Mouse (Mus musculus): ENCODE measurements around the gene Clybl. TPM values are rescaled to one million over a fixed set of nuclear protein-coding genes. Genes with fewer than 3 reads are reported as not detected.

The Clybl gene
- 13.6 and 15.9 TPM in 2 replicates for polyA plus RNA-seq (2015; fragmentation: Nextera tagmentation; extraction: Ambion mirVana)

DNA sequence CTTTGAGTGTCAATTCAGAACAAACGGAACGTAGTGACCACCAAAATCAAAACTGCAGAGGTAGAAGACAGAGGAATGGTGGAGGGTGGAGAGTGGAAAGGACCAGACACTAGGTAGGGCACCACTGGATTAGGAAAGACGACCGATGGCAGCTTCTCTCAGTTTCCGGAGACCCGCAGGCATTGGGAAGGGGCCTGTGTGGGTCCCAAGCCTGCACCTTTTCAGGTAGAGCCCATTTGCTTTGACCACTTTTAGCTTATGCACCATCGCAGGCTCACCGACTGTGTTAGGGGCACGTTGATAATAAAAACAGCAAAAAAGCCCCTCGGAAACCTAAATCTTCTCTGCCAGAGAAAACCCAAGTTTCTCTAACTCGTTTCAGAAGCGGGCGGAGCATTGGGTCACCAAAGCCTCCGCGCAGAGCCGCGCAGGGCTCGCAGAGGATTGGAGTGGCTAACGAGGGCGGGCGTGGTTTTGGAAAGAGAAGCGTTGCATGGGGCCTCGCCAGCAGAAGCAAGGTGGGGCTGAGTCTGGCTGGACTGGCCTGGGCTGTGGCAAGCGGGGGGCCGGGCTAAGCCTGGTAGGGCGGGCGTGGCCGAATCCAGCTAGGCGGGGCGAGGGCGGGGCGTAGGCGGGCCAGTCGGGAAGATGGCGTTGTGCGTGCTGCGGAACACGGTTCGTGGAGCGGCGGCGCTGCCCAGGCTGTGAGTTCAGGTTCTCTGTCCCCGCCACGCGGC is at the start of gene Clybl:
Gene Clybl, plus strand, starts transcription at position 627 of the 737 bp plus-strand sequence.
- Histone ChIP-seq H3K36me3 (no peaks in the 10 kb centered on the region), H3K4me2 (replicated peaks) (peak within 1 kb of the TSS; percentile 73), H3K9me3 (peaks cover 3% of the 10 kb centered on the region; the same call in 1 of the 2 replicates), H3K4me1 (peaks cover 5% of the 10 kb centered on the region; the same call in 1 of the 2 replicates), H3K9ac (peak within 1 kb of the TSS; percentile 73), H3K27ac (no peak within 1 kb of the TSS), H3K4me3 (peak within 1 kb of the TSS; percentile 72), H3K27me3 (peaks cover 45% of the 10 kb centered on the region)
- 3% methylated on average over 45 of the region's 45 CpGs for WGBS
- peak; percentile 98 for ATAC-seq (ENCODE audit: low FRiP score, low read depth)

DNA sequence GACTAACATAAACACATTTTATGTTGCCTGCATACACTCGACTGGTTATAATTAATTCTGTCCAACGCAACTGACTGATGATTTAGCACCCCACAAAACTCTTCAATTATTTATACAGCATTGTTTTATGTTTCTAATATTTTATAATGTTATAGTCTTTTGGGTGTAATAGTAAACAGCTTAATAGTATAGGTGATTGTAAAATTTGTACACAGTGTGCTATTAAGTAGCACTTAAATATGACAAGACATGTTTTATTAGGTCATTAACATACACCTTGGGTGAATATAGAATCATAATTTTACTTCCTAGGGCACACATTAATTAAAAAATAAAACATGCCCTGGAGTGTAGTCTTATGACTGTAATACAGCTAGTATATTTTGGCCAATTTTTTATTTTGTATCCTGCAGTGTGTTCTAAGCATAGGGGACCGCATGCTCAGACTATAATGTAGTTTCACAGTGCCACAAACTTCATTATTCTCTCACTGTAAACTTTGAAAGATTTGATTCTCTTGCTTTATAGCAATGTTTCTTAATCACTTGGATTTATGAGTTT is 45.1 kb upstream of the Clybl start:
- no peak overlapping the region for H3K4me2 ChIP-seq (replicated peaks)
- 65% methylated on average over 3 of the region's 3 CpGs for WGBS
- H3K4me3 ChIP-seq = no peak overlapping the region

DNA sequence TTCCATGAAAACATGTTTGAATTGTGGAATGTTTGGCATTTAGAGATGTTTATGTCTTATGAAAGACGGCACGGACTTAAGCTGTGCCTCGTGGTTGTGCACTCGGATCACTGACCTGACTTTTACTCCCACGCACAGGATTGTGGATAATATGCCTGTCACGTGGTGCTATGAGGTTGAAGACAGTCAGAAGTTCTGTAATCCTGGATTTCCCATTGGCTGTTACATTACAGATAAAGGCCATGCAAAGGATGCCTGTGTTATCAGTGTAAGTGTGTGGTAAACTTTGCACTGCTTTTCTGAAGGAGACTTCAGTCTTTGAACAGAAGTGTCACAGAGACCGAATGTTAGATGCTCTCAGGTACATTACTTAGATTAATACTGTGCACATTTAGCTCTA is 44.3 kb upstream of the Clybl start:
- no peak for ATAC-seq (ENCODE audit: low FRiP score, low read depth)
- Histone ChIP-seq H3K36me3 (peaks cover 51% of the 10 kb centered on the region), H3K4me3 (no peak overlapping the region), H3K27ac (no peak overlapping the region), H3K27me3 (no peaks in the 10 kb centered on the region), H3K9me3 (no peaks in the 10 kb centered on the region), H3K9ac (no peak overlapping the region), H3K4me2 (replicated peaks) (no peak overlapping the region), H3K4me1 (no peaks in the 10 kb centered on the region)
- 94% methylated on average over 7 of the region's 7 CpGs for whole genome bisulfite sequencing

More for the DNA sequence above, 45.1 kb upstream of the Clybl start:
- no peak overlapping the region for H3K9ac ChIP-seq
- H3K27ac ChIP-seq = no peak overlapping the region
- H3K9me3 ChIP-seq = no peaks in the 10 kb centered on the region
- H3K4me1 ChIP-seq = no peaks in the 10 kb centered on the region
- no peaks in the 10 kb centered on the region for H3K27me3 ChIP-seq
- peaks cover 46% of the 10 kb centered on the region for H3K36me3 ChIP-seq
- ATAC-seq (ENCODE audit: low FRiP score, low read depth) = no peak

GRCm38 (mm10) chr14:122140126-122140525 is 41.4 kb upstream of the Clybl start:
- no peak for ATAC-seq (ENCODE audit: low FRiP score, low read depth)
- Histone ChIP-seq H3K27ac (no peak overlapping the region), H3K9ac (no peak overlapping the region), H3K9me3 (no peaks in the 10 kb centered on the region), H3K4me2 (replicated peaks) (no peak overlapping the region), H3K4me3 (no peak overlapping the region), H3K4me1 (no peaks in the 10 kb centered on the region), H3K36me3 (peaks cover 73% of the 10 kb centered on the region), H3K27me3 (no peaks in the 10 kb centered on the region)
- 79% methylated on average over 1 of the region's 1 CpGs for WGBS

GRCm38 (mm10) chr14:122143585-122144269 is 37.8 kb upstream of the Clybl start:
- H3K9ac ChIP-seq = no peak overlapping the region
- peaks cover 91% of the 10 kb centered on the region for H3K36me3 ChIP-seq
- ATAC-seq (ENCODE audit: low FRiP score, low read depth) = no peak
- H3K27me3 ChIP-seq = no peaks in the 10 kb centered on the region
- no peaks in the 10 kb centered on the region for H3K9me3 ChIP-seq
- H3K4me3 ChIP-seq = no peak overlapping the region
- no peak overlapping the region for H3K27ac ChIP-seq
- no peak overlapping the region for H3K4me2 ChIP-seq (replicated peaks)
- WGBS = 89% methylated on average over 4 of the region's 4 CpGs
- no peaks in the 10 kb centered on the region for H3K4me1 ChIP-seq

- no peak overlapping the region for H3K4me2 ChIP-seq (replicated peaks)
- no peak overlapping the region for H3K4me3 ChIP-seq
- peaks cover 94% of the 10 kb centered on the region for H3K36me3 ChIP-seq
- 73% methylated on average over 1 of the region's 1 CpGs for WGBS
- no peaks in the 10 kb centered on the region for H3K9me3 ChIP-seq
- H3K27me3 ChIP-seq = no peaks in the 10 kb centered on the region
- no peak overlapping the region for H3K27ac ChIP-seq
- H3K9ac ChIP-seq = no peak overlapping the region
- no peaks in the 10 kb centered on the region for H3K4me1 ChIP-seq
- ATAC-seq (ENCODE audit: low FRiP score, low read depth) = no peak
Observed at GRCm38 (mm10) chr14:122145374-122145773, 36.1 kb upstream of the Clybl start.

- Histone ChIP-seq H3K9me3 (no peaks in the 10 kb centered on the region), H3K36me3 (peaks cover 81% of the 10 kb centered on the region), H3K4me3 (no peak overlapping the region), H3K4me1 (no peaks in the 10 kb centered on the region), H3K4me2 (replicated peaks) (no peak overlapping the region), H3K9ac (no peak overlapping the region), H3K27ac (no peak overlapping the region), H3K27me3 (no peaks in the 10 kb centered on the region)
- no peak for ATAC-seq (ENCODE audit: low FRiP score, low read depth)
- 87% methylated on average over 5 of the region's 5 CpGs for WGBS
Observed at GRCm38 (mm10) chr14:122150616-122151015, 30.9 kb upstream of the Clybl start.

- Histone ChIP-seq H3K36me3 (peaks cover 62% of the 10 kb centered on the region), H3K4me2 (replicated peaks) (no peak overlapping the region), H3K4me1 (no peaks in the 10 kb centered on the region), H3K9me3 (no peaks in the 10 kb centered on the region), H3K9ac (no peak overlapping the region), H3K27ac (no peak overlapping the region), H3K4me3 (no peak overlapping the region), H3K27me3 (no peaks in the 10 kb centered on the region)
- WGBS = 88% methylated on average over 7 of the region's 7 CpGs
- no peak; the same call in 1 of the 2 replicates for ATAC-seq (ENCODE audit: low FRiP score, low read depth)
Observed at GRCm38 (mm10) chr14:122157738-122158137, 23.8 kb upstream of the Clybl start.

GRCm38 (mm10) chr14:122160916-122161315 is 20.6 kb upstream of the Clybl start:
- no peak overlapping the region for H3K27ac ChIP-seq
- H3K27me3 ChIP-seq = no peaks in the 10 kb centered on the region
- no peak for ATAC-seq (ENCODE audit: low FRiP score, low read depth)
- H3K4me1 ChIP-seq = no peaks in the 10 kb centered on the region
- H3K9me3 ChIP-seq = no peaks in the 10 kb centered on the region
- H3K4me3 ChIP-seq = no peak overlapping the region
- peaks cover 45% of the 10 kb centered on the region for H3K36me3 ChIP-seq
- H3K9ac ChIP-seq = no peak overlapping the region
- 94% methylated on average over 1 of the region's 1 CpGs for WGBS
- H3K4me2 ChIP-seq (replicated peaks) = no peak overlapping the region

DNA sequence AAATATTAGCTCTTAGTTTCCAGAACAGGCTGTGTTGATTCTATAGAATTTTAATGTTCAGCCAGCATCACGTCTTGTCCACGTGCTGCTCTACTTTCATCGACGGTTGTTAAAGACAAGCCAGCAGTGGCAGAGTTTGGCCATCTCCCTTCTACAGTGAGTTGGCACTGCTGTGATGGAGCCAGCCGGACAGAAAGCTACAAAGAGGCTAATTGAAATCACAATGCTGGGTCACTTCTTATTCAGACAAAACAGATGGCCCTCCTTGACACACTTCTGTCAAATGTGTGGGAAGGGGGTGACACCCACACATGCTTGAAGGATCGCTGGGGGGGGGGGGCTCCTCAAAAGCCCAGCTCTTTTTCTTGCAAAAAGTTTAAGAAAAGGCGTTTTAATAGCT is 12.6 kb upstream of the Clybl start:
- Histone ChIP-seq H3K27me3 (peaks cover 8% of the 10 kb centered on the region; the same call in 1 of the 2 replicates), H3K4me3 (no peak overlapping the region), H3K27ac (no peak overlapping the region), H3K4me2 (replicated peaks) (no peak overlapping the region), H3K36me3 (peaks cover 8% of the 10 kb centered on the region), H3K9ac (no peak overlapping the region), H3K4me1 (no peaks in the 10 kb centered on the region), H3K9me3 (no peaks in the 10 kb centered on the region)
- 82% methylated on average over 7 of the region's 7 CpGs for WGBS
- ATAC-seq (ENCODE audit: low FRiP score, low read depth) = no peak

DNA sequence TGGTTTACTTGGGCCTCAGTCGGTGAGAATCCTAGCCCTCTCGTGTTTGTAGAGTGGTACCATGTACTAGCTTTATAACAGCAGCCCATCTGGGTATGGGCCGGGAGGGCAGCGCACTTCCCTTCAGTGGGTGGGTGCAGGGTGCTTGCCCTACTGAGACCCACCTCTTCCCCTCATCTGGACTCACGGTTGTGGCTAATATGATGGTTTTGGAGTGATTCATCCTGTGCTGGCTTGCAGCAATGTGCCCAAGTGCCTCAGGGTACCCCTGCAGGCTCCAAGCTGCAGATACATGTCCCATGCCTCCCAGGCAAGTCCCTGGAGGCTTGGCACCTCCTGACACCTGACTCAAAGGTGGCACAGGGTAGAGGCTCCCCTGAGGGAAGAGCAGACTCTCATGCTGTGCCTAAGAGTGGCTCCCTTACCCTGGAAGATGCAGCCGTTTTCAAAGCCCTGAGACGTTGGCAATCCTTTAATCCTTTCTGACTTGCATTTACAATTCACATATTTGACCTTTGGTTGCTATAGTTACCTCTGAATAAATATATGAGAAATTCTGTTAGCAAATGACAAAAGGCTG is 11.2 kb upstream of the Clybl start:
- no peak overlapping the region for H3K4me2 ChIP-seq (replicated peaks)
- peaks cover 8% of the 10 kb centered on the region; the same call in 1 of the 2 replicates for H3K27me3 ChIP-seq
- no peaks in the 10 kb centered on the region for H3K4me1 ChIP-seq
- H3K4me3 ChIP-seq = no peak overlapping the region
- no peak overlapping the region for H3K27ac ChIP-seq
- H3K9me3 ChIP-seq = no peaks in the 10 kb centered on the region
- ATAC-seq (ENCODE audit: low FRiP score, low read depth) = no peak
- H3K36me3 ChIP-seq = no peaks in the 10 kb centered on the region
- no peak overlapping the region for H3K9ac ChIP-seq
- WGBS = 75% methylated on average over 7 of the region's 7 CpGs

DNA sequence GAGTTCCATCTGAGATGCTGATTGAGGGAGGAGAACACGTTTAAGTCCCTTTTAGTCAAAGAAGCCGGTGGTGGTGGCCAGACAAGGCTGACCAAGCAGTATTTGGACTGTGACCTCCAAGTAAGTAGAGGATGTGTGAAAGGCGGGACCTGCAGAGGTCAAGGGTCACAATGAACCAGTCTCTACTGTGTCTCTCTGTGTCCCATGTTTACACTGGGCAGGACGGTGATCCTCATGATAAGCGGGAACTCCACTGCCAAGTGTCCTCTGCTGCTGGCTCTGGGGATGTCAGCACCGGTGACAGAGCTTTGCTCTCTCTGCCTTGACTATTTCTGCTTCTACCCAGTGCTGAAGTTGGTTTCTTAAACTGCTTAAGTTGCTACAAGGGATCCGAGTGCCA is 10.5 kb upstream of the Clybl start:
- Histone ChIP-seq H3K4me2 (replicated peaks) (no peak overlapping the region), H3K4me1 (no peaks in the 10 kb centered on the region), H3K9ac (no peak overlapping the region), H3K36me3 (no peaks in the 10 kb centered on the region), H3K27ac (no peak overlapping the region), H3K4me3 (no peak overlapping the region), H3K9me3 (no peaks in the 10 kb centered on the region), H3K27me3 (peaks cover 8% of the 10 kb centered on the region; the same call in 1 of the 2 replicates)
- no peak for ATAC-seq (ENCODE audit: low FRiP score, low read depth)
- 82% methylated on average over 7 of the region's 7 CpGs for WGBS

Data from limb, embryonic 13.5 days (tissue).